Mouse (Mus musculus) left cerebral cortex, postnatal 14 days (tissue): ENCODE results near the gene Snx9. TPM values are rescaled to one million over a fixed set of nuclear protein-coding genes. Genes with fewer than 3 reads are reported as not detected.

ENCODE experiments used
- DNase-seq, 2 experiments: peaks; one replicate each; pipeline ENCODE4 v3.0.0; 2021 to 2022; ENCODE audit warnings: low spot score in 2 of 2, mixed read lengths in 1 of 2
- intact Hi-C: fragments of 180-260 bp; cut with DNase I; formaldehyde crosslinking; loops from one replicate; pipeline ENCODE4 v1.15.1; 2025
- total RNA-seq, 2 experiments: library from RNA; stranded (reverse); gene quantifications; 2 replicates each; pipeline ENCODE4 v1.2.3; 2021

The Snx9 gene
- total RNA-seq, 2 experiments from 2014 or later: 11.4 to 12.2 TPM

DNA sequence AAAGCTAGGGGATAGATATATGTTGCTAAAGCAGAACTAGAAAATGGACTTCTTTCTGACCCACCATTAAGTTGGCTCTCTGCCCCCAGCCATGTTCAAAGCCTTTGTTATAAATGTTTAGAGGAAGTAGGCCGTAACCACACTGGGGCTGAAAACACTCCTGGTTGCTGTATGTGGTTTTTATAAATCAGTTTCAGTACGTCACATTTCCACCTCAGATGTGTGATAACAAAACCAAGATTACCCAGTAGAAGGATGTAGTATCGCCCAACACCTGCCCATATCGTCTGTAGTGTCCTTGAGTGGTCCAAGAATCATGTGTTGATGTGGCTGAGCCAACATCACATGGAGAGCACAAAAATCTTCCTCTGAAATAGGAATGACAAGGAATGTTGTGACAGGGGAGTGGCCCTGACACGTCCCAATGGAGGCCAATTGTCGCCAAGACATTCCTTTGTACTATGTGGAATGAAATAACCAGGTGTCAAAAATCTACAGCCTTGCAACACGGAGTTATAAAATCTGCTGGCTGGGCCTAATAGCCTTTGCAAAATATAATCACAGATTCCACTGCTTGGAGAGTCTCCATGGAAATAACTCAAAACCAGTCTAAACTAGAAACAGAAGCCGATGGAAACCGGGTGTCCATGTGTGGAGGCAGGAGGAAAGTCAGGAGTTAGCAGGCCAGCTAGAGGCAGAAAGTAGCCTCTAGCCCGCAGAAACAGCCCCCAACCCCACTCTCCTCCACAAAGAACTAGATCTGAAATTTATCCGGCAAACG lies 36.6 kb upstream of the Snx9 start:
- DNase-seq: no peak
- intact Hi-C loops: no loop called here

DNA sequence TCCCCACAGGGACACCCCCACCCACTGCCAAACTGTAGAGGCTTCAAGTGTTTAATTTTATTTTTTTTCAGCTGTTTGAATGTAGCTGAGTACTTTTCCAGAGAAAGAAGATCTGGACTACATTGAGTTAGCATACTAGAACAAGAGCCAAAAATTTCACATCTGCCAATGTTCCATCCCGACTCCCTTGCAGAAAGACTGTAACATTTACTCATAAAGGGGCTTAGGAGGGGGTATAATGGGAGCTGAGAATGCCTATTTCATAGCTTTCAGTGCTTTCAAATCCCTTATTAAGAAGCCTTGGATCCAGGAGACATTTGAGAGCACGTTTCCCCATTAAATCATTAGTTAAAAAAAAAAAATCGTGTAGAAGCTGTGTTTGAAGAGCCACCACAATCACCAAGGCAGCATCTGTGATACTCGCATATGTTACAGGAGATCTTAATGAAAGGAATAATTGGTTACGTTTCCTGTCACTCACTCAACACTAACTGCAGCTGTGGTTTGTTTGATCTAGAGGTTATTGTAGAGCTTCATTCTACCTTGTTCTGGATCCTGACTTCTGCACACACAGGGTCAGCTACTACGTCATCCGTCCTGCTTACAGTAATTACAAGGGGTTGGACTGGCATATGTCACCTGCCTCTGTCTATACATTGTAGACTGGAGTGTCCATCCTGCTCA lies 35.8 kb upstream of the Snx9 start:
- no peak for DNase-seq
- intact Hi-C loops: no loop called here

DNA sequence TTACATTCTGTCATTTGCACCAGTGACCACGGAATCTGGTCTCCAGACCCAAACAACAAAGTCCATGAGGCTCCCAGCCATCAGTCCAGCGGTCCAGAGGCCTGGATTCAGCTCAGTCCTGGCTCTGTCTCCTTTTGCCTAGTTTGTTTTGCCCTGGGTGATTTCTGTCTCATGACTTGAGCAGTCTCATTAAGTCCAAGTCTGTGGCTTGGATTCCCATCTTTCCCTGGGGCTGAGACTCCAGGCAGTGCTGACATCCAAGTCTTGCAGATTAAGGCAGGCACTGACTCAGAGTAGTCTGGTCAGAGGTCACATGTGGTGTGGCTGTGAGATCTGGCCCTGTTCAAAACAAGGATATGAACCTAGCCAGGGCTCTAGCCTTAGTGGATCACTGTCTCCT lies 35.2 kb upstream of the Snx9 start:
- no peak for DNase-seq
- intact Hi-C loops: no loop called here

GRCm38 (mm10) chr17:5806823-5807222 lies 34.3 kb upstream of the Snx9 start:
- intact Hi-C loops: no loop called here
- DNase-seq: no peak

DNA sequence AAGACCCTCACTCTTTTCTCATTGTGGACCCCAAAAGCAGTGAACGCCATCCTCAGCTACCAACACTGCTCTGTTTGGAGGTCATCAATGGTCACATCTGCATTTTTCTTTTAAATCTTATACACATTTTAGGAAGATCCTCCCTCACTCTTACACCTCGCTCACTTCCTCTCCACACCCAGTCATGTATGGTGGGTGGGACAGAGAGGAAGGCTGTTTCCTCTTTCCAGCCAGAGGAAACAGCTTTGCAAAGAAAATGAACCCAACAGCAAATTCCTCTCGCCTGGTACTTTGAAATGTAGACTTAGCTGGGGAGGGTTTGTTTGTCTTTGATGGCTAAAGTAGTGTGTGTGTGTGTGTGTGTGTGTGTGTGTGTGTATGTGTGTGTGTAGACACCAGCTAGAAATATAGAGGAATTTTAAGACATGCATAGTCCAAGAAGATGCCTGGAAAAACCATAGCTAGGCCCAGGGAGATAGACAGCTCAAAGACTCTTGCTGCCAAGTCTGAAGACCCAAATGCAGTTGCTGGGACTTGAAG lies 33.2 kb upstream of the Snx9 start:
- intact Hi-C loops: no loop called here

GRCm38 (mm10) chr17:5813863-5814640 lies 27.1 kb upstream of the Snx9 start:
- peak; percentile 25 to 65 for DNase-seq
- intact Hi-C loops: no loop called here

More for the DNA sequence above, 33.2 kb upstream of the Snx9 start:
- no peak for DNase-seq

DNA sequence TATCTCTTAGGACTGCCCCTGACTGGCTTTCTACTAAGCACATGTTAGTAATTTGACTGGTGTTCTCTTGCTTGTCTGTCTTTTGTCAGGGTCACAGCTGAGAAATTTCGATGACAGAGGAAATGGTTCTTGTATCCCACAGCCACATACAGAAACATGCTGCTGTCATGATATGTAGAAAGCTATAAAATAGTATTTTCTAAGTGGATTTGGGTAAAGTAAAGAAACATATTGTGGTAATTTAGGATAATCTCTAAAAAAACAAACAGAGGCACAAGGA lies 26.5 kb upstream of the Snx9 start:
- intact Hi-C loops: no loop called here
- DNase-seq: no peak

DNA sequence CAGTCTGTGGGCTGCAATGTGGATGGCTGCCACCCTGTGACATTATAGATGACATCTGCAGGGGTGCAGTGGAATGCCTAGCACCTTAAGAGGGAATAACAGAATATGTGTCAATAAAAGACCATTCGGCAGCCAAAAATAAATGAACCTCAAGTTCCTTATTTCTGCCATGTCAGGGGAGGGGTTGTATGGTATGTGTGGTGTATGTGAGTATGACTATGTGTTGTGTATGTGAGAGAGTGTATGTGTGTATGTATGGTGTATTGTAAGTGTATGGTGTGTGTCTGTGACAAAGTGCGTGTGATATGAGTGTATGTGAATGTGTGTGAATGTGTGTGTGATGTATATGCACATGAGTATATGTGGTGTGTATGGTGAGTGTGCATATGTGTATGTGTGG lies 23.3 kb upstream of the Snx9 start:
- no peak for DNase-seq
- intact Hi-C loops: no loop called here

DNA sequence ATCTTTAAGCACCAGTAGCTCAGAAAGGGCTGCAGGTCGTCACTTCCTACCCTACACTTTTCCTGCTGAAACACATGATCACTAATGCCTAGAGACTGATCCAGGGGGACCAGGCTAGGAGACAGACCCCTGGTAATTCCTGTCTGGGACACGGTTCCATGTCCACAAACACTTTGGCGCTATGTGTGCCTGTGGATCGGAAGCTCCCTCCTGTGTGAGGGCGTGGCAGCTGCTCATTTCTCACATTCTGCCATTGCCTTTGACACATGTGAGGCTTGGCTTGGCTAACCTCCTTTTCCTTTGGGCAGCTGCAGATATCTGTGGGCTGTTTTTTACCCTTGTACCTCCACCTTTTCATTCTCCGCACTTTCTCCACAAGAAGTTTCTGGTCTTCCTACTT lies 22.0 kb upstream of the Snx9 start:
- intact Hi-C loops: no loop called here

DNA sequence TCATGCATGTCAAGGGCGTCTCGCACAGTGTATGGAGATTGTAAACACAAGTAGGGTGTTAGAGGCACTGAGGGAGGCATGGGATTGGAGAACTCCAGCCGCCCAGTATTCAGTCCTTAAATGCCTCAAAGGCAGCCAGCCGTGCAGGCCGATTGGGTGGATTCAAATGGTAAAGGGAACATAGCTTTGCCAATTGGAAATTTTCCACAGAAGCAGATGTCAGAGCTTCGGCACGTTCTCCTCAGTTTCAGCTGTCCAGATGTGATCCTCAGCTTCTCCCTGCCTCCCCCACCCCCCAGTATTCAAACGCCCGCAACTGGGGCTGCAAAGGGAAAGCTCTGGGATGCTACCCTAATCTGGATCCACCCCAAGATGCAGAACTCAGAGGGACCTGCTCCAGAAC lies 21.3 kb upstream of the Snx9 start:
- intact Hi-C loops: no loop called here
- DNase-seq: no peak

More for the DNA sequence above, 22.0 kb upstream of the Snx9 start:
- no peak for DNase-seq

DNA sequence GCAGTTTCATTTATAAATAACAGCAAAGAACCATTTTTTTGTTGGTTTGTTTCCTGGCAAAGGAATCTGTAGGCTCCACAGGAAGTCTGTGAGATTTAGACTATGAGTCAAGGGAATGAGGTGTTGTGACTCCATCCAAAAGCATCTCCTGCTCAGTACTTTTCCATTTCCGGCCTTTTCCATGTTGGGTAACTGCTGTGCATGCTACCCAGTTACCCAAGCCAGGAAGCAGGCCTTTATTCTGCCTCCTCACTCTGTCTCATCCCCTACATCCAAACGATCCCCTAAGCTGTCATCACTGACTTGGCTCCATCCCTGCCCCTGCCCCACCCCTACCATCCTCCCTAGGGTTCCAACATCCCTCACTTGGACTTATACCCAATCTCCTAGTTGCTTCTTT lies 18.6 kb upstream of the Snx9 start:
- DNase-seq: no peak
- intact Hi-C loops: no loop called here

DNA sequence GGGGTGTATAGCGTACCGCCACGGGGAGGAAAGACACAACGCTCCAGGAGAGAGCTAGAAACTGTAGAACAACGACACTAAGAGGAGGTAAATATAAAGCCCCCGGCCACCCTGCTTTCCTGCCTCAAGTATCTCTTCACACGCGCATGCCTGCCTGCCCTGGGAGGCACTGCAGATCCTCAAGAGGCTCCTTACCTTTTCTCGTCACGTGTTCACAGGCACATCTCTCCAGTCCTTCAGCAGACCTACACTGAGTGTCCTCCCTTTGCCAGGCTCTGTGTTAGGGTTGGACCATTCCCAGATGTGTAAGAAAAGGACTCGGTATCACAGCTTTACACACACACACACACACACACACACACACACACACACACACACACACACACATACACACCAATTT lies 18.1 kb upstream of the Snx9 start:
- DNase-seq: no peak
- intact Hi-C loops: no loop called here

DNA sequence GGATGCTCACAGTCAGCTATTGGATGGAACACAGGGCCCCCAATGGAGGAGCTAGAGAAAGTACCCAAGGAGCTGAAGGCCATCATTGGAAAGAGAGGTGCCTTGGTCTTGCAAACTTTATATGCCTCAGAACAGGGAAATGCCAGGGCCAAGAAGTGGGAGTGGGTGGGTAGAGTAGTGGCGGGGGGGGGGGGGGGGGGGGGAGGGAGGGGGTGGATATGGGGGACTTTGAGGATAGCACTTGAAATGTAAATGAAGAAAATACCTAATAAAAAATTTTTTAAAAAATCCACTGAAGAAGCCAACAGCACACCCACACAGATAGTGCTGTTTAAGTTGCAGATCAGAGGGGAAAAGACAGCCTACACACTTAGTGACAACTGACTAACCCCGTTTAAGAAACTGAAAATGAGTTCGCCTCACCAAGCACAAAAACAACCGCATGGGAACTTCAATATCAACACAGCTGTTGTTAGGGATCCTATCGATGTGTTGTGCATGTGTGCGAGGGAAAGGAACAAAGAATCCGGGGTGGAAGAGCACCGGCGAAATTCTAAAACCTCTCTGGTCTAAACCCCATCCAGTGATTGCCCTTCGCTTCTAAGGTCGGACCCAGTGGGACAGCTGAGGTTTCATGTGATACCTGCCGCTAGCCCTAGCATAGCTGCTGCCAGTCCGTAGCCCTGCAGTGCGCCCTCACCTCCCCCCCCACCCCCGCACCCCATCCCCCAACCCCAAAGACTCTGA lies 13.1 kb upstream of the Snx9 start:
- DNase-seq: no peak
- intact Hi-C loops: no loop called here

GRCm38 (mm10) chr17:5828583-5828836 lies 12.6 kb upstream of the Snx9 start:
- no peak for DNase-seq
- intact Hi-C loops: no loop called here

DNA sequence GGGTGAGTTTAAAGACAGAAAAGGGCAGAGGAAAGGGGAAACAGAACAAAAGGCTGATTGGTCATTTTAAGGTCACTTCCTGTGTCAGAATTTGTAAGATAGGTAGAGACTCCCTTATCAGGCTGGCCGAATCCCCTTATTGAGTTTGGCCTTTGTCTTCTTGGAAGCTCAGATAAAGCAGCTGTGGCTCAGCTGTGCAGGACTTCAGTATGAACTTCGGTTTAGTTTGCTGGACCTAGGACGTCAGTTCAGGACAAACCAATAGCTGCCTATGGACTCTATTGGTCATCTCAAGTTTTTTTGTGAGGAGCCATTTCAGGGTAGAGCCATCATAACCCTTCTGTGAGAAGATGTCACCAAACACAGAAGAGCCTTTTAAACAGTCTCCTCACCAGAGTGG lies 12.2 kb upstream of the Snx9 start:
- intact Hi-C loops: no loop called here
- DNase-seq: no peak

DNA sequence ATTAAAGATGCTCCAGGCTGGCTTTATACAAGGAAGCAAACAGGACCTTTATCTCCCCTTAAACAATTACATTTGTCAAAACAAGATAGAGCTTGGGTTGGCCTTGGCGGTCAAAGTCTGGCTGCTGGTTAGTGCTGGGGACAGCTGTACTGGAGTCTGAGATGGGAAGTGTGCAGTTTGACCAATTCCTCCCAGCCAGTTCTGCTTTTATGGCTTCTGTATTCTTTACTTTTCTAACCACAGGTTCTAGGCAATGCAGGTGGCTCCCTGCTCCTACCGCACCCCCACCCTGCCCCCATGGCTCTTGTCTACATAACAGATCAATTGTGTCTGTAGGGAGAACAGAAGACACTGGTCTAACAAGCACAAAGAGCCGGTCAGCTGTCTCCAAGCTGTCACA lies 11.2 kb upstream of the Snx9 start:
- intact Hi-C loops: no loop called here
- no peak for DNase-seq

- no peak for DNase-seq
- intact Hi-C loops: no loop called here
These were observed 10.7 kb upstream of the Snx9 start for GRCm38 (mm10) chr17:5830382-5830781.

- intact Hi-C loops: no loop called here
- no peak for DNase-seq
These were observed 10.3 kb upstream of the Snx9 start for GRCm38 (mm10) chr17:5830832-5831231.

GRCm38 (mm10) chr17:5831257-5831806 lies 9.8 kb upstream of the Snx9 start:
- intact Hi-C loops: no loop called here
- DNase-seq: no peak

- intact Hi-C loops: no loop called here
- no peak for DNase-seq
These were observed 7.0 kb upstream of the Snx9 start for GRCm38 (mm10) chr17:5834166-5834565.
